Mouse (Mus musculus) regulatory T cell (primary cell): ENCODE measurements around the gene Nfia.

ENCODE experiments used
- in situ Hi-C: fragments of 300-600 bp; cut with MboI, MseI; formaldehyde crosslinking; loops from one replicate; pipeline ENCODE4 v1.15.1; 2025; ENCODE audit warnings: high pct_unique_total_duplicates

Nfia gene

DNA sequence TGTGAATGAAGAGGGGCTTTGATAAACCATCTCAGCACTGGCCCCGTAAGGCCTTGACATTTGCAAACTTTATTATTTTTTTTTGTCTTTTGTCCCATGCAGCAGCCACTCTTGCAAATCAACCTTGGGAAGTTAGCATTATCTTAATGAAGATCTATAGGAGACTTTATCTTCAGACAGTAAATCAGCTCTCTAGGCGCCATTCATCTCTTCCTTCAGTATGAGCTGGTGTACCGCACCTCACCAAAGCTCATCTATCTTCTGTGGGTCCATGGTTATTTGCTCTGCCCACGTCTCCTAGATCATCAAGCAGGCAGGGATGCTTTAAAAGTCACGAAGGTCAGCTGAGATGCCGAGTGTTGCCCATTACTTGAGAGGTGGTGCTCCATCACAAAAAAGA is 89.8 kb downstream of the Nfia start:
- in situ Hi-C loops = no loop called here

DNA sequence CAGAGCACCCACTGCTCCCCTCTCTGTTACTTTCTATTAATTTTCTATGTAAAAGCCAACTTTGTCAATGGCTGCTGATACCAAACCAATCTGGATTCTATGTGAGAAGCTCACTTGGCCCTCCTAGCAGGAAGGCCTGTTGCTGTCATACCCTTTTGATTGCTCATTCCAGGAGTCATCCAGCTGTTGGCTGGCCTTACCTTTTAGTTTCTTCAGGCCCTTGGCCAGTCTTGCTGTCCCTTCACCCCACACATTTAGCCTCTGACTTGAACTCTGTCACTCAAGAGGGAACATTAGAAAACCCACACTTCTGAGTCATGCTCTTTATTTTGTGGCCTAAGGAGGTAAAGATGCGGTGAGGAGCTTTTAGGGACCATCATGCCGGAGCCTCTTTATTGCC is 91.7 kb downstream of the Nfia start:
- in situ Hi-C loops = no loop called here

DNA sequence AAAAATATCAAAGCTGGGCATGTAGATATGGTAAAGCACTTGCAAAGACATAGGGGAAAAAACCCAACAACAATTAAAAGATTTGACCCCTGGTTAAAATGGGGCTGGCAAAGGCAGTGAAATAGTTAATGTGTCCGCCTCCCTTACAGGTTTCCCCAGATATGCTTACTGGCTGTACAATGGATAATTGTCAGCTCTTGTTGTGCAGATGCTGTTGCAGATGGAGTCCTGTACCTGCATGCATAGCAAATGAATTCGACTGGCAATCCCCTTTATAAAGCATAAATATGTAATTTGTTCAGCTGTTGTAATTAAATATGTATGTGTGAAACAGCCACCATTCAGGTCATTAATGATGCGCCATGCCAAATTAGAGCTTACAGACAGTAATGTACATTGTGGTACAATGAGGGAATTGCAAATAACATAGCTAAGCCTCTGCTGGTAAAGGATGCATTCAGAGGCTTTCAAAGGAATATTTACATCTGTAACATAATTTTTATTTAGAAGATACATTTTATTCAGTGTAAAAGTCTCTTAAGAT is 92.9 kb downstream of the Nfia start:
- in situ Hi-C loops = no loop called here

DNA sequence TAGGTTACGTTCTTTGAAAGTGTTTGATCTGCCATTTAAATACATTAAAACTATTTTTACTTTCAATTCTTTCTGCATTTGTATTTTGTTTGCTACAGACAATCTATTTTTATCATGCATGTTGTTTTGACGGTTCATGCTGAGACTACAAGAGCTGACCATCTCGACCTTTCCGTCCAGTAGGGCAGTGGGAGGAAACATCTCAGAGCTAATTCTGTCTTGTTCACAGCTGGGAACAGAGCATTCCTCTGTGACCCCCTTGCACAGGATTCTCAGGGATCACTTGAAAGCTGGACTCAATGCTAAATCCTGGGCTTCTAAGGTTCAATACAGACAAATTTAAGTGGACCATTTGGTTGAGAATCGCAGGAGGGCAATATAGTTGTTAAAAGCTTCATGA is 93.9 kb downstream of the Nfia start:
- in situ Hi-C loops = no loop called here

DNA sequence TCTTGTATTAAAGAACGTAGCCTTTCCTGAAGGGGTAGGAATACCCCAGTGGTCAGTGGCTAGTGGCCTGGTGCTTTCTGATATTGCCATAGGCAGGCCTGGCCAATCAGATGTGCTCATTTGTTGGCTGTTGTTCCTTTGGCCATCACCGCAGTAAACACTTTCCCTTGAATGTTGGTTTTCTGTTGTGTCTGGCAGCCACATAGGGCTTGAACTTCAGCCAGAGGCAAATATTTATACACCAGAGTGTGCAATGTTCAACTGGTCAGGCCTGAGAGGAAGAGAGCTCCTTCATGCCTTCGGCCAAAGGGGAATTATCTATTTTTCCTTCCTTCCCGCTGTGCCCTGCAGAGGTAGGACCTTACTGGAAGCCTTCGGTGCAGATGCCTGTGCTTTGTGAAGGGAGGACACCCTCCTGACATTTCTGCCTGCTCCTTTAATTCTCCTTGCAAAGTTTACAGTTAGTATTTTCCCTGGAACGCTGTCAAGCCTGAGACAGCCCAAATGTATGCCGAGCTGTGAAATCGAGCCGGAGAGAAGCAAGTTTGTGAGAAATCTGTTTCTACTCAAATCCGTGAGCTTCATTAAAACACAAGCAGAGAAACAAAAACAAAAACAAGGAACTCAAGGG is 95.9 kb downstream of the Nfia start:
- in situ Hi-C loops = no loop called here

DNA sequence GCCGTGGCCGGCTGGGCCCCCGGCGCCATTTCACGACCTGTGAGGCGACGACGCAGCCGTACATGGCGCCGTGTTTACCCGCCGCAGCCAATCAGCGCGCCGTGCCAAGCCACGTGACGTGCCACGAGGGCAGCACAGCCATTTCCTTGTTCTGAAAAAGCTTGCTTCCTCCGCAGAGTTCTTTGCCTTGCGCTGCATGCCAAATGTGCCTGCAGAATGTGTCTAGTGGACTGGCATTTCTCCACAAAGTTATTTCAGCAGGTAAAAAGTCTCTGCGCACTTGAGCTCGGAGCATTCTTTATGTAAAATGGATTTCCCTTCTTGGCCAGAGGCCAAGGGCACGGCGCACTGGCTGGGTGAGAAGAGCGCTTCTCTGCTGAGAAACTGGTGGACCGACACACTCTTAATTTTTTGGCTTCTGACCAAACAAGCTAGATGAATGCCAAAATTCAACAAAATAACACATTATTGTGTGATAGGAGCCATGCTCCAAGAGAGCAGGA is 96.5 kb downstream of the Nfia start:
- in situ Hi-C loops = no loop called here

DNA sequence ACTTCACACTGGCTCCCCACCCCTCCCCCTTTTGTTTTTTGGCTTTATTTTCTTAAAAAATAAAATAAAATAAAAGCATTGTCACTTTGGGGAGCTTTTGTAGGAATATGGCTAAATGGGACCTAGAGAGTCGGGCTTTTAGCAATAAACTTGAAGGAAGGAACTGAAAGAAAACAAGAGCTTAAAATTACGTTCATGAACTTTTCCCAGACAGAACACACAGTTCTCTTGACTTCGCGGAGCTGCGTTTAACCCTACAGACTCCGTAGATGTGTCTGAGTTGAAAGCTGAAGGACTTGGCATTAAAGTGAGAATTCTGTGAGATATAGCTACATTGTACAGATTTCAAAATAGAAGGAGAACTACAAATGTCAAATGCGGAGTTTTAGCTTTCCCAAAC is 96.9 kb downstream of the Nfia start:
- in situ Hi-C loops = no loop called here

DNA sequence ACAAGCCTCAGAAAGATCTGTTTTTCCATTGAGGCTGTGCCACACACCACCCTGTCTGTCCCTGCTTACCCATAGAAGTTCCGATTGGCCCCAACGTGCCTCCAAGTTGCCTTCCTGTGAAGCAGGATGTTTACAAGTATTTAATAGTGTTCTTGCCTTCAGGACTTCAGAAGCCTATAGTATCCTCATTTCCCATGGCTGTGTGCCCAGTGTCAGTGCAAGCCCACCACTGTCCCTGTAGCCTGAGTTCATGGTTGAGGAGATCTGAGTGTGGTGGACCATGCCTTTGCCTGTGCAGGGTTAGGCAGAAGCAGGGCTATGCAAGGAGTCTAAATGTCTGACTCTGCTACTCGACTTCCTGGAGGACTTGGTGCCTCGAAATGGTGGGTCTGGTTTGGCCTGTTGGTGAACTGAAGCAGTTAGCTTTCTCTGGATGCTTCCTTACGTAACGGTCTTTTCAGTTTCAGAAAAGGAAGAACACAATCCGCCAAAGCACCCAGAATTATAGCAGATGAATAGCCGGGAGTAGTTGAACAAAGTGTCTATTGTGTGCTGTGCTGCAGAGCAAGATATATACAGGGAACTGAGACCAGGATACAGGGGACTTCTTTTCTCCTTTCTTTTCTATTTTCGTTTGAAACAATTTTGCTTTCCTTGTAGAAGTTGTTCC is 99.4 kb downstream of the Nfia start:
- in situ Hi-C loops = no loop called here

DNA sequence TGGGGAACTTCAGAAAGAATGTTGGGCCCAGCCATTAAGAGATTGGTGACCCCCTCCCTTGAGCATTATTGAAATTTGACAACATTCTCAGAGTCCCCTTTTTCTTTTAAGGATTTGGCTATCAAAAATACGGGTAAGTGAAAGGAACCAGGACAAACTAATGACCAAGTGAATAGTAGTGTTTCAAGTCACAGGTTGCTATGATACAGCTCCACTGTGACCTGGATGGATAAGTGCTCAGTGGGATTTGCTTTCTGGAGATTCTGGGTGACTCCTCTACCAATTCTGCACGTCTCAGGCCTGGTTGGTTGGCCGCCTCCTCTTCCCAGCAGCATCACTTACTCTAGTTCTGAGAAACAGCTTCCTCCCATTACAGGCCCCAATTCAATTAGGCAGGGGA is 102.4 kb downstream of the Nfia start:
- in situ Hi-C loops = no loop called here

DNA sequence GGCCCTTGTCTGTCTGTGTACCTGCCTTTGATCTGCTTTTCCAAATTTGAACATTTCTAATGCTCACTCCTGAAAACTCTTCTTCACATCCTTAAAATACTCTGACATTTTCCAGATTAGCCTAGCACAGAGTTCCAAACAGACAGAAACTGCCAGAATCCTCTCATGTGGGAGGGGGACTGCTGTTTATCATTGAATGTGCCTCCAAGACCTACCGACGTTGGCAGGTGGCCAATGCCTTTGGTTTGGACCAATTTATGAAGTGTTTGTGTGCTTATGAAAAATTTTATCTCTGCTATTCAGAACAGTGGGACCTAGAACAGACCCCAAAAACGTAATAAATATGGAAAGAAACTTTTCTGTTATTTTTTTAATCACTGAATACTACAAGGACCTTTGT is 103.4 kb downstream of the Nfia start:
- in situ Hi-C loops = no loop called here

DNA sequence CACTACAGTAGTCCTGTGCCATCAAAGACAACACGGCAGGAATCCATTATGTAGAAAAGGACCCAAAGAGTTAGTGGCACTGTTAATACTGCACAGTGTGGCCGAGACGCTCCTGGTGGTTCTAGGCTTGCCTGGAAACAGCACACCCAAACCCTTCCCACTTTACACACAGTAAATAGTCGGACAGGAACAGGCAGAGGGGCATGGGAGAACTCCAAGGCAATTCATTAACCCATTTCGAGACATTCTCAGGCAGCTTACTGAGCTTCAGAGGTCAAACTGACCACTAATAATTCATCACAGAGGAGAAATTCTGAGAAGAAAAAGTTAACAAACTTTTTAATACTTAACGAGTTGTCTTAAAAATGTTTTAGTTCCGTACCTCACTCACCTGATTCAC is 107.2 kb downstream of the Nfia start:
- in situ Hi-C loops = no loop called here

DNA sequence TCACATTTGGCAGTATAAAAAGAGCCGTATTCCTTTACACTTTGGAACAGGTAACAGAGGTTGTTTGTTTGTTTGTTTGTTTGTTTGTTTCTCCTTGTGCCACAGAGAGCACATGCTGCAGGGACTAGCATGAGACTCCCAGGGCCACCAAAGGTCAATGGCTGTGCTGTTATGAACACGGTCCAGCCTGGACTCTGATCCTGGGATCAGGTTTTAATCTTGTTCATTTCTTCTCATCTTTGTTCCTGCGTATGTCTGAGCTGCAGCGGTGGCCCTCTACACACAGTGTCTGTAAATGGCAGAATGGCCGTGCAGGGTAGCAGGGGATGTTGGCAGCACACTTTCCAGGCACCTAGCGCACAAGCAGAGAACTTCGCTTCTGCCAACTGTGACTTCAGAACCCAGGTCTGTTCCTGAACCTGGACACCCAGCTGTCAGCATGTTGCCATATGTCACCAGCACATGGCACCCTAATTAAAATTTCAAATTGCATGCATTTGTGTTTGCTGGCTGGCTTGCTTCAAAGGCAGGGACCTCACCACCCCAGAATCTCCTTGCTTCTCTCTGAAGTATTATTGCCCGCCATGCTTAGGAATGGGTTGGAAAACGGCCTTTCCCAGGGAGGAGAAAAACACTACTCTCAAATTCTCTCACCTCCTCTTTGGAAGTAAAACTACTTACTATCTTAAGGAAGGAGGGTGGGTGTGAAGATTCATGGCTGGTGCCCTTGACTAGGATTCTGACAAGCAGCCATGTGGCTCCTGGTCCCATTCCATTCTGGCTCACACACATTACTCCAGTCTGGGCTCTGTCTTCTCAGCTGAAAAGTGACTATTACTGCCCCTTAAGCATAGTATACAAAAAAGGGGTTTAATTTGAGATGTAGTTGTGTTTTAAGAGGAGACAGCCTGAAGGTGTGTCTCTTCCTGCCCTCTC is 107.9 kb downstream of the Nfia start:
- in situ Hi-C loops = no loop called here

DNA sequence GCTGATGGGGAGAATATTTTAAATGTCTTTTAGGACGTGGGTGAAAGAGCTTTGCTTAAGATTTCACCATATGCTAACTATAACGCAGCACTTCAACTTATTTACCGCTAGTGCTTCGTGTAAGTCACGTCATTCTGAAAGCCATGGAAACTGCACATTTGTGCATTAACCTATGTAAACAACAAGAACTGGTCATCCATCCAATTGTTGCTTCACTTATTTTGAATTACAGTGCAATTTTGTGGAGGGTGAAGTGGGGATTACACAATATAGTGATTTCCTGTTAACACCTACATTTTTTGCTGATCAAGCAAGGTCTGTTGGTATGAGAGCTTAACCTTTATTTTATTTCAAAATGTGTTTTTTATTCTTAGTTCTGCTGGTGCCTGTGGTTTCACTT is 113.0 kb downstream of the Nfia start:
- in situ Hi-C loops = no loop called here

DNA sequence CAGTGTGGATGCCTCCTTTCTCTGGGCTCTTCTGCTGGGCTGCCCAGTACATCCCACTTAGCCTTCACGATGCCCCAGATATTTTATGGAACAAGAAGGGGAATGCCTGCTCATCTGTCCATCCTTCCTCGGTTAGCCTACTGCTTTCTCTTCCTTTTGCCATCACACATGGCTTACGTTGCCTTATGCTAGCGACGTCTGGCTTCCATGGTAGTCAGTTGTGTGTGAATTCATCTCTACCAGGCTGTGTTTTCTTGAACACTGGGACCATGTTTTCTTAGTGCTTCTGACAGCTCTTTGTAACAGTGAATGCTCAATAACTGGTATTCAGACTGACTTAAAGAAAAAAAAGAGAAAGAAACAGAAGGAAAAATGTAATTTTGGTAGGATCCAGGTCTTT is 113.7 kb downstream of the Nfia start:
- in situ Hi-C loops = no loop called here

DNA sequence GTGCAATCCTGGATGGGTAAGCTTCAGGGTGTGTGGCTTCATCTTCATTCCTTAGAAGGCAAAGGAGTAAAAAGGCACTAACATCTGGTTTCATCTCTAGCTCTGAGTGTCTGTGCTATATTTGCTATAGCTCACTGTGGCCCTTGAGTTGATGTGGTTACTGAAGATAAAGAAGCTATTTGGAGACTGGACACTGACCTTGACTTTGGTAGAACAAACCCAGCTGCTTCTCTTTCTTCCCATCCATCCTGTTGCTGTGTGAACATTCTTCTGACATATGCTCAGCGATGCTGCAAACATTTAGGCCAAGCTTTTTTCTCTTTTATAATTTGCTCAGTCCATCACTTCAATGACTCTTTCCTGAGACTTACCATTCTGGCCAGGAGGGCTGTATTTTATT is 114.7 kb downstream of the Nfia start:
- in situ Hi-C loops = no loop called here

DNA sequence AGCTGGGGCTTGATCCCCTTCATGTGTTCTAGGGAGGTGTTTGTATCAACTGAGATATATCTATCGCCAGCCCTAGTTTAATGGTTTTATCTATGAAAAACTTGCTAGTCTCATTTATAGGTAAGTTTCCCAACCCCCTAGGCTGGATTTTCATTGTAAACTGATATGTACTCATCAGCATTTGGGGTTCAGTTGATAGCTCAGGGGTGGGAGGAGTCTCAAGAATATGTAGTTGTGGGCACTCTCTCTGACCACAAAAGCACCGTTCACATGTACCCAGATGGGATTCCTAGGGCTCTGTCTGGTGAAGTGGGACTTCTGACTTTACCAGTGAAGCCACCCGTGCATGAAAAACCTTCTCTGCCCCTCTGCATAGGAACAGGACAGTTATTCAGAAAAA is 118.5 kb downstream of the Nfia start:
- in situ Hi-C loops = no loop called here

DNA sequence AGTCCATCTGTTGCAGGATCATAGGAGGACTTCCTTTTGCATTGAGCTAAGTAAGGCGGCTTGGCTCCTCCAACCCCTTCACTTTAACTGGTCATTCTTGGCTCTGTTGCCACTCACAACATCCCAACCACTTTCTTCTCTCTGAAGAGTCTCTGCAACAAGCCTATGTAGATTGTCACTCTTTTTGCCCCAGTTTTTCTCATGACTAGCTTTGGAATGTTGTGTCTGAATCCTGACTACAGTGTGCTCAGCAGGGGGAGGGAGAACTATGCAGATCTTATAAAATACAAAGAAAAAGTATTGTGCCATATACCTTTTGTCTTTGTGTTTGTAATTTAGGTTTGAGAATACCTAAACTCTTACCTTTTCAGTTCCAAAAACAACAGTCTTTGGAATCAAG is 119.1 kb downstream of the Nfia start:
- in situ Hi-C loops = no loop called here

DNA sequence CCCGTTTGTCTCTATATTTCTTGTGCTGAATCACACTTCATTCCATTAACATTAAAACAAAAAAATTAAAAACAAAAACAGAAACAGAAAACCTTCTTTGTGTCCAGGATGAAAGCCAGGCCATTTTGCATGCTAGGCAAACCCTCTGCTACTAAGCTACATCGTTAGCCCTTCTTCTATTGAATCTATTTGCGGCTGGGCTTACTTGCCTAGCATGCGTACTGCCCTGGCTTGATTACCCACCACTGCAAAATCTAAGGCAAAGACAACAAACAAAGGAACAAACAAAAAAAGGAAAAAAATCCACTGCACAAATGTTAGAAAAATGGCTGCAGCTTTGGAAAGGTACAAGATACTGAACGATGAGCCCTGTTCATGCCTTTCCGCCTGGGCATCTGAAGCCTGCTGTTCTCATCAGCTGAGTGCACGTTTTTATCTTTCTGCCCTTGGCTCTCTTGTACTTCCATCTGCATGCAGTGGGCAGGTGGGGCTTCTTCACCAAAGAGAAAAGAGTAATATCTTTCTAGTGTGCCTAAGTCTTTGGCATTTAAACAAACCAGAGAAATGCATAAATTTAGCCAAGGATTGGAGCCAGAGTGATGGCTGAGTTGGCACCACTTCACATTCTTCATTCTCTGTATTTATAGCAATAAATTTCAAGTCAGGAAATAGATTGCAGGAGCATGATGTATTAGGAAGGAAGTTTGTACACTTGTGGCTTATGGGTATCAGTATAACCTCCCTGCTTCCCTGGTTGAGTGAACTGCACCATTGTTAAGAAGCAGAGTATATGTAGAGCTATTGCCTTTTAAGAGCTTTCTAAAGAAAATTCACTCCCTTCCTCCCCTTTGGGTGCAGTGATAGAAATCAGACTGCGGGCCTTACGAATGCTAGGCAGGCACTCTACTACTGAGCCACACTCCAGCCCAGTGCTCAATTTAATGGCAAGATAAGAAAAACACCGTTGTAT is 121.7 kb downstream of the Nfia start:
- in situ Hi-C loops = no loop called here

DNA sequence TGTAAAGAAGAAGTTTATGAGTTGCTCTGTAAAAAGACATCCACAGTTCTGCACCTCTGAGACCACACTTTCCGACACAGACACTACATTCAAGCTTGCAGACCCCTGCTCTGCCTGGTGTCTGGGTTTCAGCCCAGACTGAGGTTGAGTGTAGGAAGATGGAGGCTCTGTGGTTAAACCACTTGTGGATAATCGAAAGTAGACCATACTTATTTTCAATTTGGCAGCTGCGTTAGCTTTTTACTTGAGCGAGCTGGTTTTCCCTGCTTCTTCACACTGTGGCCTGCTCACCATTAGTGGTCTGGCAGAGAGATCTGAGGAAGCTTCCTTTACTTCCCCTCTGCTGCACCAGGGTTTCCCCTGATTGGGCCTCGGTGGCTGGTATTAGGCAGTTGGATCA is 123.4 kb downstream of the Nfia start:
- in situ Hi-C loops = no loop called here

DNA sequence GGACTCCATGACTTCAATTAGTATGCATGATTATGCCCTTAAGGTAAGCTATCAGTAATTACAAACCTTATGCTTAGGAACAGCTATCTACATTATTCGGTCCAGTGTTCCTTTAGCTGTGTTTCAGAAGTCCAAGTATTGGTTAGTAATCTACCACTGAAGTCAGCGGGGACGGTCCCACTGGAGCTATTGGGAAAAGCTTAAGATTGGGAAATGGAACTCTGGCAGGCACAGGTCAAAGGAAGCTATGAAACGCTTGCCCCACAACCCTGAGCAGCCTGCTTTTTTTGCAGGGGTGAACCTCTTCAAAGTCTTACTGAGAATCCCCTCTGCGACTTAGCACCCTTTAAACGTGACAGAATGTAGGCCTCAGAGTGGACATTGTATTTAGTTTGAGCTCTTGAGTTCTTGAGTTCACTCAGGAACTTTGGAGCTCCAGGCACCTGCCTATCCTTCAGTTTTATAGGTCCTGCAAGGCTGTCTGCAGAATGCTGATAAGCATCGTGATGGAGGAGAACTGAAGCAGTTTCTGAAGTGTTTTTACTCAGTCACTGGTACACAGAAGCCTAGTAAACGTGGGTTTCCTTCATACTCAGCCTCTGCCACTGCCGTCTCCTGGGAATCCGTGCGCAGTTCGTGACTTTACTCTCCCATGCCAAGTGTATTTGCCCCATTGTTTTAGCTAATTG is 127.9 kb downstream of the Nfia start:
- in situ Hi-C loops = no loop called here

DNA sequence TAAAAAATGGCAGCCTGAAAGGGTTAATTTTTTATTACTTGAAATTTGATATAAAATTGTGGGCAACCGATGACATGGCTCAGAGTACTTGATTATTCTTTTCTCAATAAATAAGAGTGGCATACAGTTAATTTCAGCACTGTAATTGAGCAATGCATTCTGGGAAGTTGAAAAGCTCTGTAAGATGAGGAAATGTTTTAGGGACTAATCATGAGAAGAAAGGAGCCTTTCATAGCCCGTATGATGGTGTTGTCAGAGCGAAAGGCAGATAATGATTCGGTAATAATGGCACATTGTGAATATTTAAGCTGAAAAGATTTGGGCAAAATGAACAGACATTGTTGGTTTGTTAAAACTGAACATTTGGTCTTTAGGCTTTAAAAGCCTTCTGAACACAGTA is 133.3 kb downstream of the Nfia start:
- in situ Hi-C loops = no loop called here
